Mouse (Mus musculus): ENCODE results near the gene Pfas.

GRCm38 (mm10) chr11:69047592-69047991, 39.3 kb upstream of the Pfas start:
- no peak for TF ChIP-seq MAX (IDR thresholded peaks at IDR 0.05; ENCODE audit: low read length)
- TF ChIP-seq TCF12 (IDR thresholded peaks at IDR 0.05; ENCODE audit: low read depth, low read length), result no peak
- no peak for TF ChIP-seq JUND (IDR thresholded peaks at IDR 0.05; ENCODE audit: low read depth, low read length)

Measured in MEL (cell line).